Mouse (Mus musculus) heart, embryonic 15.5 days (tissue): ENCODE data around the gene Agtpbp1. TPM values are rescaled to one million over a fixed set of nuclear protein-coding genes. Genes with fewer than 3 reads are reported as not detected.
A peak's percentile ranks its signal among the peaks of the same experiment; 100 is the strongest.

ENCODE experiments used
- ATAC-seq: fragments of 200-750 bp; cut with Nextera tagmentation; replicated peaks from 2 replicates; pipeline ENCODE4 v1.8.0; 2017; ENCODE audit warnings: low read depth, moderate TSS enrichment; ENCODE audit not compliant: insufficient number of reproducible peaks, insufficient read depth, low FRiP score
- H3K27ac ChIP-seq: fragments of 300-500 bp; sonication (generic); 2 replicates; pipeline ENCODE4 v1.5.1; 2015; ENCODE audit warnings: mild to moderate bottlenecking, inconsistent platforms
- H3K27me3 ChIP-seq: fragments of 300-500 bp; sonication (generic); 2 replicates; pipeline ENCODE4 v1.6.1; 2015; ENCODE audit warnings: inconsistent platforms
- H3K36me3 ChIP-seq: fragments of 300-500 bp; sonication (generic); 2 replicates; pipeline ENCODE4 v1.6.1; 2015; ENCODE audit warnings: mild to moderate bottlenecking, inconsistent platforms
- H3K4me1 ChIP-seq: fragments of 300-500 bp; sonication (generic); replicated peaks from 2 replicates; pipeline ENCODE4 v1.6.1; 2015; ENCODE audit warnings: inconsistent platforms
- H3K4me2 ChIP-seq: fragments of 300-500 bp; sonication (generic); 2 replicates; pipeline ENCODE4 v1.6.1; 2015; ENCODE audit warnings: inconsistent platforms, mild to moderate bottlenecking, moderate library complexity
- H3K4me3 ChIP-seq: fragments of 300-500 bp; sonication (generic); 2 replicates; pipeline ENCODE4 v1.5.1; 2015; ENCODE audit warnings: mild to moderate bottlenecking, inconsistent platforms
- H3K9ac ChIP-seq: fragments of 300-500 bp; sonication (generic); 2 replicates; pipeline ENCODE4 v1.6.1; 2015; ENCODE audit warnings: mild to moderate bottlenecking, inconsistent platforms
- H3K9me3 ChIP-seq: fragments of 300-500 bp; sonication (generic); replicated peaks from 2 replicates; pipeline ENCODE4 v1.6.1; 2016; ENCODE audit warnings: inconsistent platforms
- WGBS: fragments of 180-500 bp; shearing (Covaris S2); methylation state at CpG from one replicate; pipeline ENCODE4 v1.1.7; 2015; ENCODE audit warnings: mixed read lengths; 5-methylcytosine and 5-hydroxymethylcytosine counted together
- polyA plus RNA-seq: library from polyadenylated mRNA; unstranded; fragments of >200 nt; fragmentation: Nextera tagmentation; extraction: Ambion mirVana; gene quantifications from 2 replicates; pipeline ENCODE4 v1.2.1, GENCODE M21; 2015

Agtpbp1 gene
- 11.7 and 13.2 TPM in 2 replicates for polyA plus RNA-seq

DNA sequence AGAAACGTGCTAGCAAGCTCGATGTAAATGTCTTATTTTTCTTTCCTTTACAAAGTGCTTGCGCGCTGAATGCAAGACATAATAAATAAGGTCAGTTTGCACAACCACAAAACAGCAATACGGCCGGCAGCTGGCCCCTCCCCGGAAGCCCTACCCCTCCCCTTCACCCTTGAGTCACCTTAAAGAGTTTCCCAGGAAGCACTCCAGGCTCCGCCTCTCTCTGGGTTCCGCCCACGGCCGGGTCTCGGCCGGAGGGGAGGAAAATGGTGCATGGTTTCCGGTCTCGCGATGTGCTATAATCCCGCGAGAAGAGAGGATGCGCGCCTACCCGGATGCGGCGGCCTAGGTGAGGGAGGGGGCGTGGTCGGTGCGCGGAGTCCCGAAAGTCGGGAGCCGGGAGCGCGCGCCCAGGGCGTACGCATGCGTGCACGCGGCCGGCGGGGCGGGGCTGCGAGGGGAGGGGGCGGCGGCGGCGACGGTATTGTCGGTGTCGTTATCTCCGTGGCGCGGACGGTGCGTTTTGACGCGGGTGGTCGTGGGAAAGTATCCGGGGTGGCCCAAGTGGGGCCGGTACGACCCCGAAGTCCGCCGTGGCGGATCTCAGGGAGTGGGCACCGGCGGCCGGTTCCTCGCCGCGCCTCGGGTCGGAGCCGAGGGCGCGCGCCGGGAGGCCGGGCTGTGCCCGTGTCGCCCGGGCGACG lies at the start of gene Agtpbp1, which contains the start of gene Naa35:
TSS of gene Agtpbp1 (minus strand) at position 281 of the 701 bp plus-strand sequence.
TSS of gene Naa35 (plus strand) at position 313 of the 701 bp plus-strand sequence.
- Histone ChIP-seq H3K9me3 (no peaks in the 10 kb centered on the region), H3K4me3 (peak within 1 kb of the TSS; percentile 79), H3K27me3 (no peaks in the 10 kb centered on the region), H3K4me1 (peaks cover 23% of the 10 kb centered on the region), H3K27ac (peak within 1 kb of the TSS; percentile 77), H3K4me2 (peak within 1 kb of the TSS; percentile 84), H3K36me3 (peaks cover 13% of the 10 kb centered on the region), H3K9ac (peak within 1 kb of the TSS; percentile 87)
- WGBS, result under 1% methylated on average over 81 of the region's 83 CpGs
- peak; percentile 96 for ATAC-seq

- Histone ChIP-seq H3K4me2 (no peak overlapping the region), H3K27ac (no peak overlapping the region), H3K27me3 (no peaks in the 10 kb centered on the region), H3K36me3 (peaks cover 84% of the 10 kb centered on the region), H3K4me1 (peaks cover 8% of the 10 kb centered on the region), H3K4me3 (no peak overlapping the region), H3K9ac (no peak overlapping the region), H3K9me3 (no peaks in the 10 kb centered on the region)
- no peak for ATAC-seq
- WGBS, result 74% methylated on average over 5 of the region's 5 CpGs
Observed at GRCm38 (mm10) chr13:59634637-59635036, 49.6 kb upstream of the Agtpbp1 start.

DNA sequence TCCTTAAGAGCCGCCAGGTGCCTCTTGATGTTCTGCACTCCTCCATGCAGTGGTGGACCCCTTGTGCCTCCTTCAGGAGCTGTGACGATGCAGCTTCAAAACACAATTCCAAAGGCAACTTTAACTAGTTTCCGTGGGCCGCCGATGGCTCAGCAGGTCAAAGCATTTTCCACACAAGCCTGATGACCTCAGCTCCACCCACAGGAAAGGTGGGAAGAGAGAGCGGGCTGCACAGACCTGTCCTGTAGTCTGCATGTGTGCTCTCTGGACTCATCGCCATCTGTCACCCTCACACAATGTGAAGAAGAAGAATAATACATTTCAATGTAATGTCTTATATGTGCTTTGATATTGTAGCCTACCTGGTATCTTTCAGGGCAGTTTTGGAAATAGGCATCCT lies 41.7 kb upstream of the Agtpbp1 start:
- H3K4me1 ChIP-seq, result peaks cover 13% of the 10 kb centered on the region
- no peak overlapping the region for H3K4me2 ChIP-seq
- no peak overlapping the region for H3K4me3 ChIP-seq
- no peaks in the 10 kb centered on the region for H3K9me3 ChIP-seq
- no peak overlapping the region for H3K27ac ChIP-seq
- 69% methylated on average over 7 of the region's 7 CpGs for WGBS
- ATAC-seq, result no peak
- H3K36me3 ChIP-seq, result peaks cover 56% of the 10 kb centered on the region
- H3K9ac ChIP-seq, result no peak overlapping the region
- H3K27me3 ChIP-seq, result no peaks in the 10 kb centered on the region

GRCm38 (mm10) chr13:59624903-59625302 lies 39.9 kb upstream of the Agtpbp1 start:
- H3K4me2 ChIP-seq, result peak overlapping the region; percentile 28

GRCm38 (mm10) chr13:59624389-59624788 lies 39.4 kb upstream of the Agtpbp1 start:
- ATAC-seq, result no peak; the same call in 1 of the 2 replicates
- H3K9me3 ChIP-seq, result no peaks in the 10 kb centered on the region
- peaks cover 13% of the 10 kb centered on the region for H3K4me1 ChIP-seq
- H3K27ac ChIP-seq, result peak overlapping the region; percentile 69
- H3K4me3 ChIP-seq, result no peak overlapping the region
- H3K4me2 ChIP-seq, result no peak overlapping the region
- 21% methylated on average over 3 of the region's 3 CpGs for WGBS
- no peak overlapping the region for H3K9ac ChIP-seq
- H3K36me3 ChIP-seq, result peaks cover 46% of the 10 kb centered on the region
- no peaks in the 10 kb centered on the region for H3K27me3 ChIP-seq

More at GRCm38 (mm10) chr13:59624903-59625302, 39.9 kb upstream of the Agtpbp1 start:
- Histone ChIP-seq H3K4me1 (peaks cover 13% of the 10 kb centered on the region), H3K9me3 (no peaks in the 10 kb centered on the region), H3K4me3 (no peak overlapping the region), H3K9ac (no peak overlapping the region), H3K27ac (peak overlapping the region; percentile 69), H3K36me3 (peaks cover 51% of the 10 kb centered on the region), H3K27me3 (no peaks in the 10 kb centered on the region)
- peak; percentile 90 for ATAC-seq
- WGBS, result 32% methylated on average over 5 of the region's 5 CpGs

DNA sequence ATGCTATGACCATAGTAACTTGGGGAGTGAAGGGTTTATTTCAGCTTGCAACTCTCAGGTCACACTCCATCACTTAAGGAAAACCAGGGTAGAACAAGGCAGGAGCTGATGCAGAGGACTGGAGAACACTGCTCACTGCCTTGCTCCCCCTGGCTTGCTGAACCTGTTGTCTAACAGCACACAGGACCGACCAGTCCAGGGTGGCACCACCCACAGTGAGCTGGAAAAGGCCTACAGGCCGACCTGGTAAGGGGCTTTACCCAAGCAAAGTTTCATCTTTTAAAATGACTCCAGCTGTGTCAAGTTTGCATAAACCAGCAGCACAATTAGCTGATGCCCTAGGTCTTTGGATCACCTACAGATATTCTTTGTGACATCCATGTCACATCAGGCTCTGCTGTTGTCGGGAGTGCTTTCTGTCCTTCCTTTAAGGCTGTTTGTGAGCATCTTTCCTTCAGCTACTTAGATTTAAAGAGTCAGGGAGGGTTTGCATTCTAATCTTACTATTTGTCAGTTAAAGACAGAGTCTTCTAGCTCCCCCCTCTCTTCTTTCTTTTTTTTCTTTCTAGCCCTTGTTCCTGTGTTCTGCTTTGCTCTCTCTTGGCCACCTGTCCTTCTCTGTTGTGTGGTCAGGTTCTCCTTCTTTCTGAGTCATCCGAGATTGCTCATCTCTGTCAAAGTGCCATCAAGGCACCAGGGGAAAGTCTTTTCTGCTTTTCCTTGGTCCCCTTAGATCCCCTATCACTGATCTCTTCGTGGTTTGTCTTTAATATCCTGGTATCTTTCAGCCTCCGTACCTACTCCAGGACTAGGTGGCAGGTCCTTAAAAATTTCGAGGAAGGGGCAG lies 36.8 kb upstream of the Agtpbp1 start:
- Histone ChIP-seq H3K4me3 (no peak overlapping the region), H3K9me3 (no peaks in the 10 kb centered on the region), H3K9ac (no peak overlapping the region), H3K36me3 (peaks cover 41% of the 10 kb centered on the region), H3K4me1 (peaks cover 13% of the 10 kb centered on the region), H3K4me2 (no peak overlapping the region), H3K27ac (no peak overlapping the region), H3K27me3 (no peaks in the 10 kb centered on the region)
- WGBS, result 76% methylated on average over 7 of the region's 7 CpGs
- no peak for ATAC-seq

DNA sequence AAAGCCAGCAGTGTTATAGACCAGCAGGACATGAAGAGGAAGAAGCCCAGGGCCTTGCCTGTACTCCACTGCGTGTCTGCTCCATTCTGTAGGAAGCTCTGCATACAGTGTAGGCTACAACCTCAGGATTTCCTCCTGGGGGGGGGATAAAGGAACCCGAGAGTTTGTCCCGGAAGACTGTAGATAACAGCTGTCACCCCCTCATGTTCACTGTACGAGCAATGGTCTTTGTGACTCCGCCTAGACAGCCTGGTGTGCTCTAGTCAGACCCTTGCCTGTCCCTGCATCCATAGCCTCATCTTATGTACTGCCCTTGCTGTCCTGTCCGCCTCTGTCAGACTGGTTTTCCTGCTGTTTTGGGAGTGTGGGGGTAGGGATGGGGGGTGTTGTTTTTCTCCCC lies 33.4 kb upstream of the Agtpbp1 start:
- WGBS, result 62% methylated on average over 6 of the region's 6 CpGs
- H3K4me2 ChIP-seq, result no peak overlapping the region
- H3K9me3 ChIP-seq, result no peaks in the 10 kb centered on the region
- no peaks in the 10 kb centered on the region for H3K27me3 ChIP-seq
- no peaks in the 10 kb centered on the region for H3K4me1 ChIP-seq
- H3K36me3 ChIP-seq, result peaks cover 52% of the 10 kb centered on the region
- no peak overlapping the region for H3K4me3 ChIP-seq
- H3K9ac ChIP-seq, result no peak overlapping the region
- ATAC-seq, result 0 out of 2 replicates have a peak, but pooled peaks have one; percentile 43
- H3K27ac ChIP-seq, result no peak overlapping the region

GRCm38 (mm10) chr13:59615554-59615953 lies 30.5 kb upstream of the Agtpbp1 start:
- no peak for ATAC-seq
- no peak overlapping the region for H3K27ac ChIP-seq
- H3K27me3 ChIP-seq, result no peaks in the 10 kb centered on the region
- no peak overlapping the region for H3K4me2 ChIP-seq
- no peaks in the 10 kb centered on the region for H3K9me3 ChIP-seq
- H3K4me3 ChIP-seq, result no peak overlapping the region
- peaks cover 3% of the 10 kb centered on the region for H3K4me1 ChIP-seq
- WGBS, result 90% methylated on average over 4 of the region's 4 CpGs
- H3K36me3 ChIP-seq, result peaks cover 44% of the 10 kb centered on the region
- H3K9ac ChIP-seq, result no peak overlapping the region

- Histone ChIP-seq H3K9me3 (no peaks in the 10 kb centered on the region), H3K4me2 (no peak overlapping the region), H3K9ac (no peak overlapping the region), H3K4me3 (no peak overlapping the region), H3K36me3 (peaks cover 44% of the 10 kb centered on the region), H3K4me1 (peaks cover 7% of the 10 kb centered on the region), H3K27me3 (no peaks in the 10 kb centered on the region), H3K27ac (no peak overlapping the region)
- ATAC-seq, result no peak
- WGBS, result 90% methylated on average over 4 of the region's 4 CpGs
Observed at GRCm38 (mm10) chr13:59615152-59615551, 30.1 kb upstream of the Agtpbp1 start.

GRCm38 (mm10) chr13:59613868-59614267 lies 28.8 kb upstream of the Agtpbp1 start:
- H3K27ac ChIP-seq, result no peak overlapping the region
- no peaks in the 10 kb centered on the region for H3K27me3 ChIP-seq
- no peak overlapping the region for H3K9ac ChIP-seq
- no peak overlapping the region for H3K4me3 ChIP-seq
- peaks cover 47% of the 10 kb centered on the region for H3K36me3 ChIP-seq
- H3K9me3 ChIP-seq, result no peaks in the 10 kb centered on the region
- WGBS, result 56% methylated on average over 4 of the region's 4 CpGs
- no peak for ATAC-seq
- H3K4me2 ChIP-seq, result no peak overlapping the region
- peaks cover 11% of the 10 kb centered on the region for H3K4me1 ChIP-seq

GRCm38 (mm10) chr13:59610437-59610836 lies 25.4 kb upstream of the Agtpbp1 start:
- Histone ChIP-seq H3K9me3 (no peaks in the 10 kb centered on the region), H3K9ac (0 out of 2 replicates have a peak overlapping the region, but pooled peaks have one; percentile 0), H3K4me2 (no peak overlapping the region), H3K36me3 (peaks cover 64% of the 10 kb centered on the region), H3K4me1 (peaks cover 11% of the 10 kb centered on the region), H3K4me3 (no peak overlapping the region), H3K27ac (peak overlapping the region; percentile 92), H3K27me3 (no peaks in the 10 kb centered on the region)
- ATAC-seq, result peak; percentile 74; the same call in 1 of the 2 replicates
- WGBS, result 61% methylated on average over 2 of the region's 2 CpGs
